Mouse (Mus musculus): Measurements from ENCODE around the gene Pigv. TPM values are rescaled to one million over a fixed set of nuclear protein-coding genes. Genes with fewer than 3 reads are reported as not detected.
A peak's percentile ranks its signal among the peaks of the same experiment; 100 is the strongest.

The Pigv gene
- total and polyA plus RNA-seq, 3 experiments: 2.9 to 5.0 (median 3.7) TPM

DNA sequence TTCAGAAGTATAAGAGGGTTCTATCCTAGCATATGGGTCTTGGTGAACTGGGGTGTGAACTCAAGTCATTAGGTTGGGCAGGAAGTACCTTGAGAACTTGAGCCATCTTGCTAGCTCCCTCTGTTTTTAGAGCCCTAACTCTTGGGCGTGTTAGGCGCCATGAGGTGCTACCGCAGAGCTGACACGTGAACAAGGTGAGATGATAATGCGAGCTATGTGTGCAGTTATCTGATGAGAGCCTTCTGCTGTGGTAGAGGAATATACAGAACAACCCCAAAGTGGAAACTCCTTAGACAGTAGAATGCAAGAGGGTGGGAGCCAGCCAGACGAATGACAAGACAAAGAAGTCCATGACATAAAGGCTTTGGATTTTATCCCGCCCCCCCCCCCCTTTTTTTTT, 4.8 kb upstream of the Pigv start:
- TF ChIP-seq POLR2AphosphoS2 (IDR thresholded peaks at IDR 0.05; ENCODE audit: low read depth, low read length) (0 out of 2 replicates have a peak, but pooled peaks have one; percentile 37), TCF12 (IDR thresholded peaks at IDR 0.05; ENCODE audit: low read depth, low read length) (no peak), USF2 (conservative IDR thresholded peaks at IDR 0.05; ENCODE audit: low read depth, low read length) (no peak), RCOR1 (conservative IDR thresholded peaks at IDR 0.05; ENCODE audit: low read depth, low read length) (no peak), CHD1 (IDR thresholded peaks at IDR 0.05; ENCODE audit: low read depth, low read length) (no peak), ELF1 (IDR thresholded peaks at IDR 0.05; ENCODE audit: low read depth, low read length) (no peak), PAX5 (IDR thresholded peaks at IDR 0.05; ENCODE audit: low read length) (no peak), NELFE (IDR thresholded peaks at IDR 0.05; ENCODE audit: low read depth, low read length) (no peak)
- no peak overlapping the region for H3K27ac ChIP-seq (ENCODE audit: insufficient read depth, low read depth)
- no peak overlapping the region for H3K9ac ChIP-seq (ENCODE audit: insufficient read depth, low read depth)
- no peaks in the 10 kb centered on the region for H3K27me3 ChIP-seq (replicated peaks)
- in situ Hi-C loops (cut with MboI; ENCODE audit: low pct_ligation_motif_present, low pct_unique_long_range_greater_than_20kb, low sequenced_read_pairs) (loop anchor here (10.0 kb wide), 1 partner anchor 78 kb away; the partner anchor contains the start of gene Arid1a), dilution Hi-C loops (cut with MboI; ENCODE audit: extremely low pct_ligation_motif_present, extremely low pct_unique_long_range_greater_than_20kb, low sequenced_read_pairs) (no loop called here)
- H3K4me2 ChIP-seq (ENCODE audit: insufficient read depth, low read depth, poor library complexity, severe bottlenecking): no peak overlapping the region
- no peak overlapping the region for H3K4me3 ChIP-seq (replicated peaks in 1 of 3; ENCODE audit: low read depth in 2 of 3, low read length in 2 of 3, poor library complexity in 1 of 3)
- peaks cover 19 to 51% of the 10 kb centered on the region in 2 experiments for H3K4me1 ChIP-seq (ENCODE audit: control insufficient read depth in 1 of 2, insufficient read depth in 2 of 2)
- H3K9me3 ChIP-seq (replicated peaks; ENCODE audit: low read length): no peaks in the 10 kb centered on the region
- H3K36me3 ChIP-seq (replicated peaks in 1 of 2; ENCODE audit: control insufficient read depth in 1 of 2, insufficient read depth in 1 of 2, low read length in 1 of 2): peaks cover 24 to 37% of the 10 kb centered on the region in 2 experiments
- H3K79me2 ChIP-seq (replicated peaks; ENCODE audit: control insufficient read depth, extremely low read depth, insufficient read depth, poor library complexity, severe bottlenecking): no peaks in the 10 kb centered on the region
- no peak for DNase-seq (ENCODE audit: extremely low read depth)

DNA sequence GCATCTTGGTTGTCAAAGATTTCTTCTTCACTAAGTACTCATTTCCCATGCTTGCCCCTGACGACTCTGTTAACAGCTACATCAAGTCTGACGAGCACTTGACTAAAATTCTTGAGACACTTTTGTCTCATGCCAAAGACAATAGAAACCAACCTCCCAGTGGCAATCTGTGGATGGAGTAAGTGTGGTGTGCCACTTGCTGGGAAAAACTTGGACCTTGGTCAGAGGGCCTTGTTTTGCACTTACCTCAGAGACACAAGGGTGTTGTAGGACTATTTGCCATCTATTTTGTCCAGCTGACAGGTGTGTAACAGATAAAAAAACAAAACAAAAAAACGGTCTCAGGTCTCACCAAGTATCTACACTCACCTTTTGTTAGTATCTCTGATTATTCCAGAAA, 3.7 kb upstream of the Pigv start:
- no peak overlapping the region for H3K4me2 ChIP-seq (ENCODE audit: insufficient read depth, low read depth, poor library complexity, severe bottlenecking)
- in situ Hi-C loops (cut with MboI; ENCODE audit: low pct_ligation_motif_present, low pct_unique_long_range_greater_than_20kb, low sequenced_read_pairs) (loop anchor here (10.0 kb wide), 1 partner anchor 79 kb away; the partner anchor contains the start of gene Arid1a), dilution Hi-C loops (cut with MboI; ENCODE audit: extremely low pct_ligation_motif_present, extremely low pct_unique_long_range_greater_than_20kb, low sequenced_read_pairs) (no loop called here)
- H3K4me3 ChIP-seq (replicated peaks in 1 of 3; ENCODE audit: low read depth in 2 of 3, low read length in 2 of 3, poor library complexity in 1 of 3): no peak overlapping the region
- no peak overlapping the region for H3K27ac ChIP-seq (ENCODE audit: insufficient read depth, low read depth)
- no peaks in the 10 kb centered on the region for H3K9me3 ChIP-seq (replicated peaks; ENCODE audit: low read length)
- H3K9ac ChIP-seq (ENCODE audit: insufficient read depth, low read depth): no peak overlapping the region
- H3K27me3 ChIP-seq (replicated peaks): no peaks in the 10 kb centered on the region
- H3K79me2 ChIP-seq (replicated peaks; ENCODE audit: control insufficient read depth, extremely low read depth, insufficient read depth, poor library complexity, severe bottlenecking): no peaks in the 10 kb centered on the region
- peaks cover 19 to 49% of the 10 kb centered on the region in 2 experiments for H3K4me1 ChIP-seq (ENCODE audit: control insufficient read depth in 1 of 2, insufficient read depth in 2 of 2)
- DNase-seq (ENCODE audit: extremely low read depth): no peak
- peaks cover 15 to 26% of the 10 kb centered on the region in 2 experiments for H3K36me3 ChIP-seq (replicated peaks in 1 of 2; ENCODE audit: control insufficient read depth in 1 of 2, insufficient read depth in 1 of 2, low read length in 1 of 2)
- no peak for TF ChIP-seq JUND (conservative IDR thresholded peaks at IDR 0.05; ENCODE audit: low read depth, low read length)

DNA sequence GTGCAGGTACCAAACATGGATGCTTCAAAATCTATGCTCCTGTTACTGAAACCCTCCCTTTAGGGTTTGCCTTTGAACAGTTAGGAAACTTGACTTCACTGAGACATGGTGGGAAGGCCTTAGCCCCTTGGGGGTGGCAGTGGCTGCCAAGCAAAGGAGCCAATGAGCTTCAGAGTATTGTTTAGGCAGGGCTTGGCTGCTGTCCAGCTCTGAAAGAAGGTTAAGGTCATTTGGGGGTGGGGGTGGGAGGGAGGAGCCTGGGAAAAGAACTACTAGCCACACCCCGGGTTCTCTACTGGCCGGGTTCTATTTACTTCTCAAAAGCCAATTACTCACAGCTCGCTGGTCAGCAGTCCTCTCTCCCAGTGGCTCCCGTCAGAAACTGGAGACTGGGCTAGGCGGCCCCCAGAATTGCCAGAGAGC, 3.2 kb upstream of the Pigv start:
- in situ Hi-C loops (cut with MboI; ENCODE audit: low pct_ligation_motif_present, low pct_unique_long_range_greater_than_20kb, low sequenced_read_pairs) (loop anchor here (10.0 kb wide), 1 partner anchor 79 kb away; the partner anchor contains the start of gene Arid1a), dilution Hi-C loops (cut with MboI; ENCODE audit: extremely low pct_ligation_motif_present, extremely low pct_unique_long_range_greater_than_20kb, low sequenced_read_pairs) (no loop called here)
- peaks cover 9 to 20% of the 10 kb centered on the region in 2 experiments for H3K36me3 ChIP-seq (replicated peaks in 1 of 2; ENCODE audit: control insufficient read depth in 1 of 2, insufficient read depth in 1 of 2, low read length in 1 of 2)
- H3K9me3 ChIP-seq (replicated peaks; ENCODE audit: low read length): no peaks in the 10 kb centered on the region
- H3K4me2 ChIP-seq (ENCODE audit: insufficient read depth, low read depth, poor library complexity, severe bottlenecking): no peak overlapping the region
- no peak for DNase-seq (ENCODE audit: extremely low read depth)
- H3K27ac ChIP-seq (ENCODE audit: insufficient read depth, low read depth): no peak overlapping the region
- H3K9ac ChIP-seq (ENCODE audit: insufficient read depth, low read depth): no peak overlapping the region
- H3K4me1 ChIP-seq (ENCODE audit: control insufficient read depth in 1 of 2, insufficient read depth in 2 of 2): peaks cover 15 to 47% of the 10 kb centered on the region in 2 experiments; a peak in 3 of 4 replicates
- TF ChIP-seq SMC3 (IDR thresholded peaks at IDR 0.05; ENCODE audit: low read depth, low read length) (no peak), MYC (IDR thresholded peaks at IDR 0.05; ENCODE audit: low read depth, low read length) (no peak), CTCF (conservative IDR thresholded peaks at IDR 0.05 in 1 of 2, IDR thresholded peaks at IDR 0.05 in 1 of 2; ENCODE audit: low read depth in 2 of 2, low read length in 2 of 2) (no peak), MAX (IDR thresholded peaks at IDR 0.05; ENCODE audit: low read length) (no peak), ETS1 (conservative IDR thresholded peaks at IDR 0.05; ENCODE audit: low read depth, low read length) (no peak), RCOR1 (conservative IDR thresholded peaks at IDR 0.05; ENCODE audit: low read depth, low read length) (no peak), RAD21 (IDR thresholded peaks at IDR 0.05; ENCODE audit: low read depth, low read length) (no peak), ZMIZ1 (IDR thresholded peaks at IDR 0.05; ENCODE audit: low read depth, low read length) (no peak), ZKSCAN1 (IDR thresholded peaks at IDR 0.05; ENCODE audit: borderline replicate concordance, low read depth, low read length) (no peak), EP300 (IDR thresholded peaks at IDR 0.05; ENCODE audit: low read length) (no peak), POLR2A (IDR thresholded peaks at IDR 0.05; ENCODE audit: low read depth, low read length) (no peak), TCF12 (IDR thresholded peaks at IDR 0.05; ENCODE audit: low read depth, low read length) (no peak)
- H3K79me2 ChIP-seq (replicated peaks; ENCODE audit: control insufficient read depth, extremely low read depth, insufficient read depth, poor library complexity, severe bottlenecking): no peaks in the 10 kb centered on the region
- no peak overlapping the region for H3K4me3 ChIP-seq (replicated peaks in 1 of 3; ENCODE audit: low read depth in 2 of 3, low read length in 2 of 3, poor library complexity in 1 of 3)
- H3K27me3 ChIP-seq (replicated peaks): no peaks in the 10 kb centered on the region

All from CH12.LX (cell line).